Mouse (Mus musculus): ENCODE results near the gene Rbfox3.

- no peak for TF ChIP-seq CTCF (IDR thresholded peaks at IDR 0.05; ENCODE audit: low read depth, low read length)
- no peak for TF ChIP-seq TAL1 (conservative IDR thresholded peaks at IDR 0.05; ENCODE audit: low read depth, low read length)
- no peak for TF ChIP-seq GATA2 (IDR thresholded peaks at IDR 0.05; ENCODE audit: borderline replicate concordance, low read depth, low read length)
Observed at GRCm38 (mm10) chr11:118754535-118754934, 156.9 kb downstream of the Rbfox3 start.

Data from G1E (cell line).